Mouse (Mus musculus) activated CD4-positive, CD25-positive, alpha-beta regulatory T cell, adult 4 months (primary cell): ENCODE measurements around the gene Nup93. TPM values are rescaled to one million over a fixed set of nuclear protein-coding genes. Genes with fewer than 3 reads are reported as not detected.
A peak's percentile ranks its signal among the peaks of the same experiment; 100 is the strongest.

Source experiments
- ATAC-seq: one replicate; pipeline ENCODE4 v1.8.0; 2017
- polyA plus RNA-seq, 2 experiments: library from polyadenylated mRNA; unstranded; fragments of 100-300 nt; shearing (Covaris generic); gene quantifications; one replicate each; pipeline ENCODE4 v1.2.1; 2017

The Nup93 gene
- polyA plus RNA-seq, 2 experiments from 2014 or later = 30.7 to 33.1 TPM

- ATAC-seq = no peak
Measured at GRCm38 (mm10) chr8:94364686-94365312, 150.4 kb downstream of the Nup93 start.

GRCm38 (mm10) chr8:94365410-94365981 is 151.1 kb downstream of the Nup93 start:
- ATAC-seq = peak; percentile 78

Other genes with a start within 250 kb of the Nup93 start
- gene Amfr, start 201.7 kb upstream of the Nup93 start, polyA plus RNA-seq = 10 to 100 TPM; 26.2 to 26.6 TPM
- 100 to 1,000 TPM in 1 of 2 experiments, 10 to 100 TPM in 1; 93.4 to 113 TPM for gene Nudt21, start 177.5 kb upstream of the Nup93 start, polyA plus RNA-seq
- 10 to 100 TPM; 16.5 to 16.6 TPM for gene Ogfod1, start 177.4 kb upstream of the Nup93 start, polyA plus RNA-seq
- 1 to 10 TPM; 1.4 to 3.5 TPM for gene Bbs2, start 115.6 kb upstream of the Nup93 start, polyA plus RNA-seq
- gene Mt4, start 77.4 kb upstream of the Nup93 start, polyA plus RNA-seq = not detected
- gene Mt3, start 62.0 kb upstream of the Nup93 start, polyA plus RNA-seq = not detected
- not detected for gene Mt2, start 41.9 kb upstream of the Nup93 start, polyA plus RNA-seq
- gene Mt1, start 35.5 kb upstream of the Nup93 start, polyA plus RNA-seq = 1 to 10 TPM; 3.0 to 4.2 TPM
- not detected for gene Slc12a3, start 114.6 kb downstream of the Nup93 start, polyA plus RNA-seq
- gene Herpud1, start 171.9 kb downstream of the Nup93 start, polyA plus RNA-seq = 100 to 1,000 TPM in 1 of 2 experiments, 10 to 100 TPM in 1; 99.9 to 115 TPM
- gene Nlrc5, start 219.8 kb downstream of the Nup93 start, polyA plus RNA-seq = 100 to 1,000 TPM; 141 to 153 TPM